In the genomic region with DNA sequence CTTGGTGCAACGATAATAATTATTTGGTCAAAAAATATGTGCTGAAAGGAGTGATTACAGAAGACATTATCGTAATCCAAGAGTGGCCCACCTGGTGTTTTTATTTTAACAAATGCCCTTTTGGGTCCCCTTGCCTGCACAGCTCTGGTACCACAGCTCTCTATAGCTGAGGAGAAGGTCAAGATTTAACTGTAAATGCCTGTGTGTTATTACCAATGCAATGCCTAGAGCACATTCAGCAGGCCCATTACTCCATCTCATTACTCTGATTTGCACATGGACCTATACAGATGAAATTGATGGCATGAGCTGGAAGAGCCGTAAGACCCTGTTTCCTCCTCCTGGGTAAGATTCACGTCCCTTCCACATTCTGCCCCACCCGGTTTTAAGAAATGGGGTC, we compare ENCODE assay signal across 37 mouse cellular contexts. TPM values are rescaled to one million over a fixed set of nuclear protein-coding genes. Genes with fewer than 3 reads are reported as not detected.
"Had no signal": no experiment of that assay in that cellular context is flagged by ENCODE, and none has a peak within 500 bp of the region (broad histone marks: within the 10 kb centered on the region; RNA-seq: fewer than 3 reads in every experiment).

No protein-coding gene starts in this region.

- H3K4me2 ChIP-seq: heart, embryonic 12.5 days; hindbrain, embryonic 14.5 days; kidney, embryonic 15.5 days; limb, embryonic 13.5 days; limb, embryonic 15.5 days; liver, embryonic 12.5 days had no signal

- H3K27me3 ChIP-seq: kidney, embryonic 15.5 days; limb, embryonic 15.5 days had no signal

- ATAC-seq: forebrain, embryonic 16.5 days; inflammation-experienced regulatory T-cells, adult 6 months; intestine, postnatal 0 days; liver, embryonic 12.5 days had no signal

- H3K9me3 ChIP-seq: heart, embryonic 10.5 days; heart, embryonic 12.5 days; kidney, embryonic 15.5 days; limb, embryonic 13.5 days; limb, embryonic 15.5 days; liver, embryonic 12.5 days had no signal

- H3K27ac ChIP-seq: gastrocnemius, adult 2 months; heart, embryonic 10.5 days; hindbrain, embryonic 14.5 days; kidney, embryonic 15.5 days; kidney, postnatal 0 days; limb, embryonic 13.5 days; limb, embryonic 15.5 days; liver, embryonic 12.5 days had no signal

- H3K36me3 ChIP-seq: heart, embryonic 10.5 days; heart, embryonic 12.5 days; kidney, embryonic 15.5 days; limb, embryonic 13.5 days; limb, embryonic 15.5 days; liver, embryonic 12.5 days had no signal

- H3K4me3 ChIP-seq: gastrocnemius, adult 2 months; heart, embryonic 10.5 days; heart, embryonic 12.5 days; kidney, embryonic 15.5 days; limb, embryonic 13.5 days; limb, embryonic 15.5 days; liver, embryonic 12.5 days had no signal

- H3K4me1 ChIP-seq: heart, embryonic 12.5 days; kidney, embryonic 15.5 days; limb, embryonic 15.5 days; liver, embryonic 12.5 days had no signal

- DNase-seq: gastrocnemius, adult 2 months; gastrocnemius, postnatal 10 days; gastrocnemius, postnatal 25 days; heart, adult 18-20 months; heart, postnatal 10 days; heart, postnatal 4 days; kidney, adult 18-20 months; kidney, adult 8-10 months; kidney, postnatal 14 days; kidney, postnatal 36 days; layer of hippocampus, adult 9-11 months; layer of hippocampus, postnatal 36 days; left cerebral cortex, postnatal 4 days had no signal

- H3K9ac ChIP-seq: heart, embryonic 12.5 days; hindbrain, embryonic 14.5 days; kidney, embryonic 15.5 days; limb, embryonic 13.5 days; limb, embryonic 15.5 days; liver, embryonic 12.5 days had no signal

RNA-seq across cellular contexts. Expression of a gene that starts 19.0 kb away (rescaled TPM):
- total RNA-seq: layer of hippocampus, adult 18-20 months; layer of hippocampus, adult 8-10 months; layer of hippocampus, postnatal 14 days; layer of hippocampus, postnatal 36 days; left cerebral cortex, adult 18-20 months; left cerebral cortex, adult 8-10 months; left cerebral cortex, postnatal 10 days; left cerebral cortex, postnatal 25 days; left cerebral cortex, postnatal 4 days; liver, adult 2 months had no signal
- polyA plus RNA-seq: forebrain, embryonic 16.5 days; inflammation-experienced regulatory T-cells, adult 6 months had no signal

RNA-seq across cellular contexts. Expression of a gene that starts 25.5 kb away (rescaled TPM):
- total RNA-seq: granulocyte monocyte progenitor cell, adult 5-6 weeks; layer of hippocampus, adult 18-20 months; layer of hippocampus, adult 8-10 months; layer of hippocampus, postnatal 14 days; layer of hippocampus, postnatal 36 days; left cerebral cortex, adult 18-20 months; left cerebral cortex, adult 8-10 months; left cerebral cortex, postnatal 10 days; left cerebral cortex, postnatal 25 days; left cerebral cortex, postnatal 4 days had no signal
- polyA plus RNA-seq: forebrain, embryonic 16.5 days; frontal cortex, adult 2 months; inflammation-experienced regulatory T-cells, adult 6 months had no signal

RNA-seq across cellular contexts. Expression of a gene that starts 38.2 kb away (rescaled TPM):
- total RNA-seq: gastrocnemius, postnatal 25 days; granulocyte monocyte progenitor cell, adult 5-6 weeks; heart, adult 18-20 months; heart, postnatal 25 days; layer of hippocampus, adult 18-20 months; layer of hippocampus, adult 8-10 months; layer of hippocampus, postnatal 14 days; layer of hippocampus, postnatal 36 days; left cerebral cortex, adult 18-20 months; left cerebral cortex, adult 8-10 months; left cerebral cortex, postnatal 10 days; left cerebral cortex, postnatal 25 days; left cerebral cortex, postnatal 4 days had no signal
- polyA plus RNA-seq: forebrain, embryonic 16.5 days; frontal cortex, adult 2 months; heart, embryonic 14.5 days; inflammation-experienced regulatory T-cells, adult 6 months had no signal

RNA-seq across cellular contexts. Expression of a gene that starts 52.4 kb away (rescaled TPM):
- total RNA-seq: layer of hippocampus, adult 18-20 months; layer of hippocampus, adult 8-10 months; layer of hippocampus, postnatal 14 days; layer of hippocampus, postnatal 36 days; left cerebral cortex, adult 18-20 months; left cerebral cortex, adult 8-10 months; left cerebral cortex, postnatal 10 days; left cerebral cortex, postnatal 25 days; left cerebral cortex, postnatal 4 days had no signal
- polyA plus RNA-seq: forebrain, embryonic 16.5 days; frontal cortex, adult 2 months; heart, embryonic 16.5 days; inflammation-experienced regulatory T-cells, adult 6 months had no signal
